9 mouse cellular contexts compared by ENCODE assay signal in genomic region chr11:6266621-6267020, GRCm38 (mm10). TPM values are rescaled to one million over a fixed set of nuclear protein-coding genes. Genes with fewer than 3 reads are reported as not detected.
A peak's percentile ranks its signal among the peaks of the same experiment; 100 is the strongest.
DNase-seq lines count a peak whose midpoint lies in the region; ATAC-seq and TF ChIP-seq lines count a peak whose summit lies in the region.
"Had no signal": no experiment of that assay in that cellular context is flagged by ENCODE, and none has a peak within 500 bp of the region (broad histone marks: within the 10 kb centered on the region; RNA-seq: fewer than 3 reads in every experiment).

No protein-coding gene starts in this region.

- WGBS in heart, adult 2 months, result 59% methylated on average over 9 of the region's 9 CpGs
- WGBS in thymus, adult 2 months, result 84% methylated on average over 9 of the region's 9 CpGs
- WGBS in liver, embryonic 12.5 days (ENCODE audit: insufficient replicate concordance), result 46% methylated on average over 9 of the region's 9 CpGs

- H3K79me2 ChIP-seq in heart, adult 2 months (replicated peaks; ENCODE audit: control insufficient read depth, insufficient read depth, low read length), result no peaks in the 10 kb centered on the region; the same call in 1 of the 2 replicates

- H3K36me3 ChIP-seq in heart, adult 2 months (ENCODE audit: control insufficient read depth, insufficient read depth, low read length), result no peaks in the 10 kb centered on the region; the same call in 1 of the 2 replicates
- peaks cover 22% of the 10 kb centered on the region for H3K36me3 ChIP-seq in thymus, adult 2 months (ENCODE audit: control insufficient read depth, insufficient read depth, low read length)
- H3K36me3 ChIP-seq in liver, embryonic 12.5 days, result peaks cover 69% of the 10 kb centered on the region

- peaks cover 5% of the 10 kb centered on the region for H3K4me1 ChIP-seq in heart, adult 2 months (ENCODE audit: control insufficient read depth, insufficient read depth, low read length)
- H3K4me1 ChIP-seq in thymus, adult 2 months (replicated peaks; ENCODE audit: control insufficient read depth, insufficient read depth, low read length), result peaks cover 11% of the 10 kb centered on the region
- peaks cover 19% of the 10 kb centered on the region for H3K4me1 ChIP-seq in liver, embryonic 12.5 days

- TF ChIP-seq CTCF in heart, adult 2 months (IDR thresholded peaks at IDR 0.05), result no peak
- TF ChIP-seq CTCF in thymus, adult 2 months (IDR thresholded peaks at IDR 0.05; ENCODE audit: borderline replicate concordance, control insufficient read depth, extremely low read depth, insufficient read depth, low read length, poor library complexity), result no peak

- no peak overlapping the region for H3K27ac ChIP-seq in heart, adult 2 months
- H3K27ac ChIP-seq in thymus, adult 2 months (ENCODE audit: control insufficient read depth, insufficient read depth, low read length), result no peak overlapping the region
- H3K27ac ChIP-seq in liver, embryonic 12.5 days, result peak overlapping the region; percentile 86

- TF ChIP-seq POLR2A in heart, adult 2 months (IDR thresholded peaks at IDR 0.05; ENCODE audit: insufficient read depth, low read depth, low read length), result no peak
- no peak for TF ChIP-seq POLR2A in thymus, adult 2 months (IDR thresholded peaks at IDR 0.05; ENCODE audit: control insufficient read depth, extremely low read depth, insufficient read depth, low read length, poor library complexity)

- peak overlapping the region; percentile 87 for H3K4me2 ChIP-seq in liver, embryonic 12.5 days

- intact Hi-C loops in heart, adult 2 months (cut with DNase I), result loop anchor here (10.0 kb wide), 1 partner anchor 562 kb away; no protein-coding TSS in a partner anchor
- intact Hi-C loops in heart, postnatal 10 days (cut with DNase I), result no loop called here
- intact Hi-C loops in left cerebral cortex, postnatal 25 days (cut with DNase I), result loop anchor here (10.0 kb wide), 1 partner anchor 302 kb away; no protein-coding TSS in a partner anchor

- H3K9ac ChIP-seq in heart, adult 2 months (ENCODE audit: low read depth, low read length), result peak overlapping the region; percentile 21; the same call in 1 of the 2 replicates
- peak overlapping the region; percentile 85 for H3K9ac ChIP-seq in liver, embryonic 12.5 days

- DNase-seq in heart, adult 2 months, result peak in 1 of 2 experiments; percentile 17
- no peak for DNase-seq in heart, postnatal 10 days
- DNase-seq in thymus, adult 2 months, result no peak
- DNase-seq in thymus, postnatal 0 days (ENCODE audit: low spot score), result no peak
- no peak for DNase-seq in adrenal gland, adult 2 months
- no peak for DNase-seq in B cell, adult 2 months
- no peak for DNase-seq in left cerebral cortex, postnatal 25 days (ENCODE audit: low spot score in 2 of 2)

- no peak for TF ChIP-seq EP300 in heart, adult 2 months (IDR thresholded peaks at IDR 0.05; ENCODE audit: insufficient read depth, low read depth, low read length)

- no peaks in the 10 kb centered on the region for H3K27me3 ChIP-seq in heart, adult 2 months (ENCODE audit: control insufficient read depth, insufficient read depth, low read length)
- no peaks in the 10 kb centered on the region for H3K27me3 ChIP-seq in thymus, adult 2 months (ENCODE audit: control insufficient read depth, insufficient read depth, low read length)
- no peaks in the 10 kb centered on the region for H3K27me3 ChIP-seq in liver, embryonic 12.5 days (replicated peaks)

- H3K4me3 ChIP-seq in heart, adult 2 months, result peak overlapping the region; percentile 91
- H3K4me3 ChIP-seq in thymus, adult 2 months (ENCODE audit: control insufficient read depth, insufficient read depth, low read length), result peak overlapping the region; percentile 19; the same call in 1 of the 2 replicates
- H3K4me3 ChIP-seq in liver, embryonic 12.5 days, result peak overlapping the region; percentile 84

- ATAC-seq in liver, embryonic 12.5 days, result no peak

- no peaks in the 10 kb centered on the region for H3K9me3 ChIP-seq in liver, embryonic 12.5 days (replicated peaks)

RNA-seq across cellular contexts. Expression of gene Ddx56, which starts 1.0 kb away (rescaled TPM):
- total RNA-seq in heart, adult 2 months (2021), result 10 to 100 TPM; 19.7 to 22.0 TPM
- 21.1 and 25.2 TPM in 2 replicates for polyA plus RNA-seq in heart, adult 2 months (2012; rRNA removed)
- 10 to 100 TPM; 33.3 to 34.4 TPM for total RNA-seq in heart, postnatal 10 days (2021)
- polyA plus RNA-seq in thymus, adult 2 months (2012; rRNA removed), result 43.4 and 45.5 TPM in 2 replicates
- 81.6 and 83.9 TPM in 2 replicates for polyA plus RNA-seq in thymus, postnatal 0 days (2015; fragmentation: Nextera tagmentation; extraction: Ambion mirVana)
- polyA plus RNA-seq in liver, embryonic 12.5 days (2016; fragmentation: Nextera tagmentation; extraction: Ambion mirVana), result 94.9 and 98.2 TPM in 2 replicates
- 10 to 100 TPM; 44.9 to 51.8 TPM for total RNA-seq in adrenal gland, adult 2 months (2021)
- 23.7 and 27.6 TPM in 2 replicates for polyA plus RNA-seq in adrenal gland, adult 2 months (2012; rRNA removed)
- 10 to 100 TPM; 43.9 to 44.4 TPM for total RNA-seq in left cerebral cortex, postnatal 25 days (2021)

RNA-seq across cellular contexts. Expression of gene Tmed4, which starts 8.0 kb away (rescaled TPM):
- total RNA-seq in heart, adult 2 months (2021), result 10 to 100 TPM; 85.5 to 96.6 TPM
- polyA plus RNA-seq in heart, adult 2 months (2012; rRNA removed), result 138 and 175 TPM in 2 replicates
- 10 to 100 TPM; 78.1 to 82.9 TPM for total RNA-seq in heart, postnatal 10 days (2021)
- 102 and 109 TPM in 2 replicates for polyA plus RNA-seq in thymus, adult 2 months (2012; rRNA removed)
- polyA plus RNA-seq in thymus, postnatal 0 days (2015; fragmentation: Nextera tagmentation; extraction: Ambion mirVana), result 75.7 and 79.0 TPM in 2 replicates
- polyA plus RNA-seq in liver, embryonic 12.5 days (2016; fragmentation: Nextera tagmentation; extraction: Ambion mirVana), result 45.6 and 46.4 TPM in 2 replicates
- 100 to 1,000 TPM; 113 to 118 TPM for total RNA-seq in adrenal gland, adult 2 months (2021)
- 116 and 154 TPM in 2 replicates for polyA plus RNA-seq in adrenal gland, adult 2 months (2012; rRNA removed)
- total RNA-seq in left cerebral cortex, postnatal 25 days (2021), result 10 to 100 TPM; 88.9 to 94.6 TPM

RNA-seq across cellular contexts. Expression of gene Ogdh, which starts 24.8 kb away (rescaled TPM):
- total RNA-seq in heart, adult 2 months (2021), result 1,000 to 10,000 TPM; 1,611 to 1,957 TPM
- 1,204 and 1,461 TPM in 2 replicates for polyA plus RNA-seq in heart, adult 2 months (2012; rRNA removed)
- 1,000 to 10,000 TPM; 1,296 to 1,304 TPM for total RNA-seq in heart, postnatal 10 days (2021)
- 153 and 168 TPM in 2 replicates for polyA plus RNA-seq in thymus, adult 2 months (2012; rRNA removed)
- polyA plus RNA-seq in thymus, postnatal 0 days (2015; fragmentation: Nextera tagmentation; extraction: Ambion mirVana), result 82.0 and 83.5 TPM in 2 replicates
- 119 and 123 TPM in 2 replicates for polyA plus RNA-seq in liver, embryonic 12.5 days (2016; fragmentation: Nextera tagmentation; extraction: Ambion mirVana)
- 100 to 1,000 TPM; 601 to 682 TPM for total RNA-seq in adrenal gland, adult 2 months (2021)
- polyA plus RNA-seq in adrenal gland, adult 2 months (2012; rRNA removed), result 227 and 333 TPM in 2 replicates
- 100 to 1,000 TPM; 240 to 254 TPM for total RNA-seq in left cerebral cortex, postnatal 25 days (2021)

RNA-seq across cellular contexts. Expression of gene Npc1l1, which starts 36.7 kb away (rescaled TPM):
- under 1 TPM in 1 of 2 experiments, not detected in 1; 0.08 TPM for total RNA-seq in heart, adult 2 months (2021)
- 0.25 and 0.38 TPM in 2 replicates for polyA plus RNA-seq in heart, adult 2 months (2012; rRNA removed)
- total RNA-seq in heart, postnatal 10 days (2021), result not detected
- 0.20 and 0.24 TPM in 2 replicates for polyA plus RNA-seq in thymus, adult 2 months (2012; rRNA removed)
- polyA plus RNA-seq in thymus, postnatal 0 days (2015; fragmentation: Nextera tagmentation; extraction: Ambion mirVana), result 0.04 TPM in 2 replicates
- polyA plus RNA-seq in liver, embryonic 12.5 days (2016; fragmentation: Nextera tagmentation; extraction: Ambion mirVana), result 0.17 and 0.21 TPM in 2 replicates
- not detected for total RNA-seq in adrenal gland, adult 2 months (2021)
- 0.18 and 0.32 TPM in 2 replicates for polyA plus RNA-seq in adrenal gland, adult 2 months (2012; rRNA removed)
- 1 to 10 TPM; 1.1 TPM for total RNA-seq in left cerebral cortex, postnatal 25 days (2021)
- total RNA-seq: monocyte, adult 5-6 weeks had no signal

Comparison
In these comparisons a context has a peak if more than half of its experiments do, and no peak if none do; other contexts are left out.
1. H3K4me3 ChIP-seq: peak in every context shown above with its lines; median percentile 91 in heart, adult 2 months; 84 in liver, embryonic 12.5 days; 19 in thymus, adult 2 months.